Mouse (Mus musculus) ES-Bruce4 (cell line): ENCODE data around the gene Plcd1.

Source experiments
- CTCF ChIP-seq: IDR thresholded peaks from one replicate; pipeline ENCODE4 v1.8.1; 2011; ENCODE audit warnings: low read depth, low read length
- POLR2A ChIP-seq: IDR thresholded peaks from one replicate; pipeline ENCODE4 v1.8.1; 2011; ENCODE audit warnings: low read length; ENCODE audit not compliant: insufficient read depth

GRCm38 (mm10) chr9:119055336-119055735, 38.0 kb downstream of the Plcd1 start:
- no peak for TF ChIP-seq CTCF
- no peak for TF ChIP-seq POLR2A
